Mouse (Mus musculus) embryo, embryonic 11.5 days (tissue): ENCODE data around the gene Olfr56.
"Not testable (repeated sequence)": the region's sequence is repeated elsewhere in the genome, so short reads cannot be mapped to it uniquely, and the experiment has no call there.

Experiments used
- DNase-seq: peaks from one replicate; pipeline ENCODE4 v3.0.0-alpha.2; 2012; ENCODE audit warnings: low read depth, low spot score

Olfr56 gene

DNA sequence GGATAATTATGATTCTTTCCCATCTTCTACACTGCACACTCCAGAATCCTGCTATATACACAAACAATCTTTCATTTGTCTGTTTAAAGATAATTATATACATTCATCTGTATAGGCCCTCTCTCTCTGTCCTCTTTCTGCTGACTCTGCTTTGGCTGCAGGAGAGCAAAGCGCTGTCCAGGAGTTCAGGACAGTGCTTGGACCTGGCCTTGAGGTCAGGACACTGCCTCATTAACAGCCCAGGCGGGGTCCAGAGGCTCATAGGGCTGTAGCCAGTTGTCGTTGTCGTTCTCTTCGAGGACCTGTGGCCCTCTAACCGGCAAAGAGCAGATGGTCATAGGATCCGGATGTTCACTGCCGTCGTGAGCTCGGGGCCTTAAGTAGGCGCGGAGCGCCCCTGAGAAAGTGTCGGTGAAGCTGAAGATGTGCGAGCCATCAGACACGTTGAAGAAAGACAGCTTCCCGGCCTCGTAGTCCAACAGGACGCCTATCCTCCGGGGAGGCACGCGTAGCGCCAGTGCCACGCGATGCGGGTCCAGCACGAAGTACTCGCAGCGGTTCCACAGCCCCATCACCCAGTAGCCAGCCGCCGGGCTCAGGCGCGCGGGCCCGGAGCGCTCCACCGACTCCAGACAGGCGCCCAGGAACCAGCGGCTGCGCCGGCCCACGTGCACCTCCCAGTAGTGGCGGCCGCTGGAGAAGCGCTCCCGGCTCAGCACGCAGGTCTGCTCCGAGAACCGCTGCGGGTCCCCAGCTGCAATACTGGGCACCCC is 190.3 kb downstream of the Olfr56 start:
- DNase-seq, result peak; percentile 13

DNA sequence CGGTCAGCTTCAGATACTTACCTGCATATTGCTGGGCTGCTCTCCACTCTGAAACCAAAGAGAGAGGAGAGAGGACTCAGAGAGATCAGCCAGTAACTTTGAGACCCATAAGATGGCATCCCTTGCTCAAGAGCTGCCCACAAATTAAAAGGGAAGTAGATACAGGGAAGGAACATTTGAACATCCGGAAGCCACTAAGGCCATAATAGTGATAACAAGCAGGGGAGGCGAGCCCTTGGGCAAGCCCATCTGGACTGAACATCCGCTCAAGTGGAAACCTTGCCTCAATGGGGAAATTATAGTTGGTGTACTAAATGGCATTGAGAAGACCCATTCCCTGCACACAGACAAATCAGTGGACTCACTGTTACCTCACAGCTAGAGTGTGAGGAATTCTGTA is 191.9 kb downstream of the Olfr56 start:
- no peak for DNase-seq

DNA sequence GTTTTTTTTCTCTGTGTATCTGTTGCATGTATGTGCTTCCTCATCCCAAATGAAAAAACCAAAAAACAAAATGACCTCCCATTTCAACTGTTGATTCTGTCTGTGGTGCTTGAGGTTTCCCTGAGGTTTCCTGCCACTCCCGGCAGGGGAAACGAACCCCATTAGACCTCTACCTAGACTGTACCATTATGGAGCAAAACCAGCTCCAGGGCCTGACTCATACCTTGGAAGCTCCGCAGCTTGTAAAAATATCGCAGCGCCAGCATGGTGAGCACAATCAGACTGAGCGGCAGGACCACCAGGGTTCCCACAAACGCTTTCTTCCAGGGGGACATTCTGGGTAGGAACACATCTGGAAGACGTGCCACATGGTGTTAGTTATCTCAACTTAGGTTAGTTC is 196.7 kb downstream of the Olfr56 start:
- DNase-seq, result no peak

DNA sequence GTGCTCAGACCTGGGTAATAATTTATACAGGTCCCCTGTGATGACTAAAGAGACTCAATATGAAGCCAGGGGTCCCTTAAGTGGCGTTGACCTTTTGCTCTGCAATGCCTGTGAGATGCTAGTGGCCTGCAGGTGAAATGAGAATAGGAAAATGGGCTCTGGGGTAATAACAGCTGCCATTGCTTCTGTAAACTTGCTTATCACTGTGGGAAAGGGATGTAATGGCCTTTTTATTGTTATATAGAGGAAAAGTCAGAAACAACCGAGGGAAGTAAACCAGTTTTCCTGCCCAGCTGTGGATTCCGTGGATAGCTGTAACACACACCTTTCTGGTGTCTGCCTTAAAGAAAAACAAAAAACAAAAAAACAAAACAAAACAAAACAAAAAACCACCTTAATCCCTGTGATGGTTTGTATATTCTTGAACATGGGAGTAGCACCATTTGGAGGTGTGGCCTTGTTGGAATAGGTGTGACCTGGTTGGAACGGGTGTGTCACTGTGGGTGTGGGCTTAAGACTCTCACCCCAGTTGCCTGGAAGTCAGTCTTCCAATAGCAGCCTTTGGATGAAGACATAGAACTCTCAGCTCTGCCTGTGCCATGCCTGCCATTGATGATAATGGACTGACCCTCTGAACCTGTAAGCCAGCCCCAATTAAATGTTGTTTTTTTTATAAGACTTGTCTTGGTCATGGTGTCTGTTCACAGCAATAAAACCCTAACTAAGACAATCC is 197.5 kb downstream of the Olfr56 start:
- DNase-seq, result not testable (repeated sequence)

DNA sequence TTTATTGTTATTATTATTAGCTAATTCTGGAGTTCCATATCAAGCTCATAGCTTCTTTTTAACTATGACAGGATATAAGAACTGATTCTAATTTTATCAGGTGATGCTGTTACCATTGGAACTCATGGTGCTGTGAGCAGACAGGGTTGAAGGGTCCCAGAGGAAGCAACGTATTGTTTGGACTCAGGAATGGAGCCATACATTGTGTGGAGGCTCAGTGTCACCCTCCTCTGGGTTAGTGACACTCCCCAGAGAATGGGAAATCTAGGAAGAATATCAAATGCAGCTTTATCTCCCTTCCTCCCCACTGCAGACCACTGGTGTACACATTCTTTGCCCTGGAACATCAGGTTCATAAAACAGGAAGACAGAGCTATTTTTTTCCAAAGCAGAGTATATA is 204.5 kb downstream of the Olfr56 start:
- no peak for DNase-seq
